Mouse (Mus musculus) embryonic facial prominence, embryonic 10.5 days (tissue): Measurements from ENCODE around the gene Zfp174. TPM values are rescaled to one million over a fixed set of nuclear protein-coding genes. Genes with fewer than 3 reads are reported as not detected.
"Not testable (repeated sequence)": the region's sequence is repeated elsewhere in the genome, so short reads cannot be mapped to it uniquely, and the experiment has no call there.

Experiments used
- DNase-seq: peaks from one replicate; pipeline ENCODE4 v3.0.0-alpha.2; 2017; ENCODE audit warnings: low spot score
- H3K27ac ChIP-seq: fragments of 300-500 bp; sonication (generic); replicated peaks from 2 replicates; pipeline ENCODE4 v1.5.1; 2016; ENCODE audit warnings: mild to moderate bottlenecking
- H3K27me3 ChIP-seq: fragments of 300-500 bp; sonication (generic); replicated peaks from 2 replicates; pipeline ENCODE4 v1.6.1; 2016; ENCODE audit warnings: low read depth, mild to moderate bottlenecking; ENCODE audit not compliant: poor library complexity, severe bottlenecking
- H3K36me3 ChIP-seq: fragments of 300-500 bp; sonication (generic); replicated peaks from 2 replicates; pipeline ENCODE4 v1.6.1; 2016; ENCODE audit warnings: mild to moderate bottlenecking, moderate library complexity
- H3K4me1 ChIP-seq: fragments of 300-500 bp; sonication (generic); 2 replicates; pipeline ENCODE4 v1.6.1; 2016
- H3K4me3 ChIP-seq: fragments of 300-500 bp; sonication (generic); 2 replicates; pipeline ENCODE4 v1.5.1; 2016; ENCODE audit warnings: mild to moderate bottlenecking, moderate library complexity
- H3K9me3 ChIP-seq: fragments of 300-500 bp; sonication (generic); 2 replicates; pipeline ENCODE4 v1.6.1; 2016; ENCODE audit warnings: mild to moderate bottlenecking
- WGBS: fragments of 180-500 bp; shearing (Covaris S2); methylation state at CpG from one replicate; pipeline ENCODE4 v1.1.7; 2016; 5-methylcytosine and 5-hydroxymethylcytosine counted together
- polyA plus RNA-seq: library from polyadenylated mRNA; unstranded; fragments of >200 nt; fragmentation: Nextera tagmentation; extraction: Ambion mirVana; gene quantifications from 2 replicates; pipeline ENCODE4 v1.2.1, GENCODE M21; 2016

Gene Zfp174
- polyA plus RNA-seq = 0.82 and 1.1 TPM in 2 replicates

DNA sequence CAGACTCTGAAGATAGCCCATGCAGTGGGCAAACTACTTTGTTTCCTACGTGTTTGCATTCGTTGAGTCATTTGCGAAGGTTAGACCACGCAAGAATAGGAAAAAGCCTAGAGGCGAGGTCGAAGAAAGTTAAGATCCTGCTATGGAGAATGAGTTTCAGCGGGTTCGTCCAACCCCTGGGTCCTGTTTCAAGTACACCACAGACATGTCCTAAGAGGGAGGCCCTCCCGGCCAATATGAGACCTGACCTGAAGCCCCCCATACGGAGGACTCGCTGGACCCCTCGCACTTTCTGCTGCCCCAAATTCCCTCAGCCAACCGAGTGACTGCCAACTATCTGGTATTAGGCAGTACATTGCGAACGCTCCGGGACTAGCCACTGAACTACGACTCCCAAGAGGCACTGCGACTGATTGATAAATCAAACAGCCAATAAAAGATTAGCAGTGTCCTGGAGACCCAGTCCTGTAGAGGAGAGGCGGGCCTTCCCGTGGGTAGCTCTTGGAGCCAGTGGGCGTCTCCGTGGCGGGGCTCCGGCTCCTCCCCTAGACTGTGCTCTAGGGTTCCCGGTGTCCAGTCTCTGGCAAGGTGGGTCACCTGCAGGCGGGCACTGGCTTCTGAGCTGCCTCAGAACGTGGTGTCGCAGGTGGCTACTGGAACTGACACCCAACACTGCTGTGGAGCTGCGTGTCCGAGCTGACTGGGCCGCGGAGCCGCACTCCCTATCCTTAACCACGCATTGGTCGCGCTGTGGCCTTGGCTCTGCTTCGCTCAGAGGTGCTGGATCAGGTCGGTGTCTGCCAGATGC, at the start of gene Zfp174:
Gene Zfp174, plus strand, starts transcription at position 558 of the 808 bp plus-strand sequence.
- WGBS = 4% methylated on average over 38 of the region's 38 CpGs
- H3K36me3 ChIP-seq = no peaks in the 10 kb centered on the region
- H3K9me3 ChIP-seq = no peaks in the 10 kb centered on the region
- H3K27me3 ChIP-seq = no peaks in the 10 kb centered on the region
- DNase-seq = peak; percentile 92
- H3K27ac ChIP-seq = peak within 1 kb of the TSS; percentile 75
- peak within 1 kb of the TSS; percentile 76 for H3K4me3 ChIP-seq
- H3K4me1 ChIP-seq = peaks cover 10% of the 10 kb centered on the region

GRCm38 (mm10) chr16:3808176-3808575, 38.9 kb upstream of the Zfp174 start:
- Histone ChIP-seq H3K27me3 (no peaks in the 10 kb centered on the region), H3K4me1 (no peaks in the 10 kb centered on the region), H3K36me3 (no peaks in the 10 kb centered on the region), H3K27ac (no peak overlapping the region), H3K9me3 (peaks cover 12% of the 10 kb centered on the region), H3K4me3 (no peak overlapping the region)
- DNase-seq = no peak
- WGBS = 83% methylated on average over 3 of the region's 3 CpGs

GRCm38 (mm10) chr16:3814667-3815066, 32.4 kb upstream of the Zfp174 start:
- H3K36me3 ChIP-seq, DNase-seq, H3K4me1 ChIP-seq, H3K27me3 ChIP-seq, H3K4me3 ChIP-seq, H3K27ac ChIP-seq: not testable (repeated sequence)
- H3K9me3 ChIP-seq = peaks cover 10% of the 10 kb centered on the region; the same call in 1 of the 2 replicates
- 86% methylated on average over 6 of the region's 6 CpGs for WGBS

GRCm38 (mm10) chr16:3820202-3820601, 26.9 kb upstream of the Zfp174 start:
- WGBS = 98% methylated on average over 2 of the region's 2 CpGs
- Histone ChIP-seq H3K9me3 (peaks cover 2% of the 10 kb centered on the region; the same call in 1 of the 2 replicates), H3K4me3 (no peak overlapping the region), H3K27me3 (no peaks in the 10 kb centered on the region), H3K4me1 (no peaks in the 10 kb centered on the region), H3K27ac (no peak overlapping the region), H3K36me3 (no peaks in the 10 kb centered on the region)
- no peak for DNase-seq

GRCm38 (mm10) chr16:3828021-3828420, 19.0 kb upstream of the Zfp174 start:
- no peak overlapping the region for H3K27ac ChIP-seq

DNA sequence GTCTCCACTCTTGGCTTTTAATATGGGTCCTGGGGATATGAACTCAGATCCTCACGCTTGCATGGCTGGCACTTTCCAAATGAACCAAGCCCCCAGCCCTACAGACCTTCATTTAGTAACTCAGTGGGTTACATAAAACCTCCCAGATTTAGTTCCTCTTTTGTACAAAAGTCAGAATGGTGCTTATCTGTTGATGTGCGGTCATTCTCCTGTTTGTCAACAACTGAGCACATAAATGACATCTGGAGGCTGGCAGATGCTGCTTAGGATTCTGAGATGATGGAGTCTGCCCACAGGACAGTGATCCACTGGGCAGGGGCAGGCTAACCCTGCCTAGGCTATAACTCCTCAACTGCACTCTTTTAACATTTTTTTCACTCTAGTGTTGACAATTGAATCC, 17.3 kb upstream of the Zfp174 start:
- no peaks in the 10 kb centered on the region for H3K36me3 ChIP-seq
- H3K27me3 ChIP-seq = no peaks in the 10 kb centered on the region
- no peak overlapping the region for H3K4me3 ChIP-seq
- H3K9me3 ChIP-seq = no peaks in the 10 kb centered on the region
- WGBS = 90% methylated on average over 2 of the region's 2 CpGs
- no peak overlapping the region for H3K27ac ChIP-seq
- no peak for DNase-seq
- H3K4me1 ChIP-seq = no peaks in the 10 kb centered on the region

More at GRCm38 (mm10) chr16:3828021-3828420, 19.0 kb upstream of the Zfp174 start:
- Histone ChIP-seq H3K4me1 (no peaks in the 10 kb centered on the region), H3K4me3 (no peak overlapping the region), H3K9me3 (no peaks in the 10 kb centered on the region), H3K36me3 (no peaks in the 10 kb centered on the region), H3K27me3 (no peaks in the 10 kb centered on the region)
- DNase-seq = no peak
- WGBS = 61% methylated on average over 3 of the region's 3 CpGs

DNA sequence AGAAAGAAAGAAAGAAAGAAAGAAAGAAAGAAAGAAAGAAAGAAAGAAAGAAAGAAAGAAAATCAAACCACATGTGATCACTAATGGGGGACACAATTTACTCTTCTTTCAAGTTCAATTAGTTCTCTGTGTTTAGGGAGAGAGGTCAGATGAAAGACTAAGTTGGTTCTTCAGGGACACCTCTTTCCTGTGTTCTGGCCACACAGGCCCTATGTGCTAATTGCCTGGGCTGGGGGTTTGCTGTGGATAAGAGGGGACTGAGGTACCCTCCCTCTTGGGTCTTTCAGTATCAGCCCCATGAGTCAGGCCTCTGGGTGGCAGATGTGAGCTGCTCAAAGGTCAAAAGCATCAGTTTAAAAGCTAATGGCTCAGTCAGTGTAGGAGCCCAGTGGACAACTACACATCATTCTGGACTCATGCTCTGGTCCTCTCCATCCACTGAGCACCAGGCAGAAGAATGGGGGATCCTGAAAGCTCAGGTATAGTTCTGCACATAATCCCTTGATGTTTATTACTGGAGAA, 16.4 kb upstream of the Zfp174 start, which contains the start of gene Olfr15:
Gene Olfr15, plus strand, starts transcription at position 291 of the 522 bp plus-strand sequence.
- no peak for DNase-seq
- H3K9me3 ChIP-seq = no peaks in the 10 kb centered on the region
- no peaks in the 10 kb centered on the region for H3K27me3 ChIP-seq
- no peaks in the 10 kb centered on the region for H3K4me1 ChIP-seq
- H3K4me3 ChIP-seq = no peak within 1 kb of the TSS
- no peak within 1 kb of the TSS for H3K27ac ChIP-seq
- H3K36me3 ChIP-seq = no peaks in the 10 kb centered on the region

DNA sequence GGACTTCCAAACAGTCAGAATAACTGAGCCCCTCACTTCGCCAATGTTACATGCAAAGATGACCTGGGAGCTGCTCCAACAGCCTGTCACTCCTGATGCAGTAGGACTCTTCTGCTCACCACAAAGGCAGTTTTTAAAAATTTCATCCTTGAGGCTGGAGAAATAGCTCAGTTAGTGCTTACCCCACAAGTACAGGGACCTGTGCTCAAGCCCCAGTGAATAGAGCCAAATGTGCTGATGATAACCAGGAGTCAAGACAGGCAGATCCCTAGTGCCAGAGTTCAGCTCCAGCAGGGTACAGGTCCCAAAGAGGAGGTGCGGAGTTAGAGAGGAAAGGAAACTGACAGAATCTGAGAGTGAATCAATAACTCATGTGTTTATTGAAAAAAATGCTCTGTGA, 11.6 kb upstream of the Zfp174 start:
- H3K36me3 ChIP-seq = no peaks in the 10 kb centered on the region
- DNase-seq = no peak
- no peaks in the 10 kb centered on the region for H3K9me3 ChIP-seq
- no peaks in the 10 kb centered on the region for H3K27me3 ChIP-seq
- H3K4me1 ChIP-seq = no peaks in the 10 kb centered on the region
- no peak overlapping the region for H3K27ac ChIP-seq
- H3K4me3 ChIP-seq = no peak overlapping the region
- 83% methylated on average over 2 of the region's 2 CpGs for WGBS

DNA sequence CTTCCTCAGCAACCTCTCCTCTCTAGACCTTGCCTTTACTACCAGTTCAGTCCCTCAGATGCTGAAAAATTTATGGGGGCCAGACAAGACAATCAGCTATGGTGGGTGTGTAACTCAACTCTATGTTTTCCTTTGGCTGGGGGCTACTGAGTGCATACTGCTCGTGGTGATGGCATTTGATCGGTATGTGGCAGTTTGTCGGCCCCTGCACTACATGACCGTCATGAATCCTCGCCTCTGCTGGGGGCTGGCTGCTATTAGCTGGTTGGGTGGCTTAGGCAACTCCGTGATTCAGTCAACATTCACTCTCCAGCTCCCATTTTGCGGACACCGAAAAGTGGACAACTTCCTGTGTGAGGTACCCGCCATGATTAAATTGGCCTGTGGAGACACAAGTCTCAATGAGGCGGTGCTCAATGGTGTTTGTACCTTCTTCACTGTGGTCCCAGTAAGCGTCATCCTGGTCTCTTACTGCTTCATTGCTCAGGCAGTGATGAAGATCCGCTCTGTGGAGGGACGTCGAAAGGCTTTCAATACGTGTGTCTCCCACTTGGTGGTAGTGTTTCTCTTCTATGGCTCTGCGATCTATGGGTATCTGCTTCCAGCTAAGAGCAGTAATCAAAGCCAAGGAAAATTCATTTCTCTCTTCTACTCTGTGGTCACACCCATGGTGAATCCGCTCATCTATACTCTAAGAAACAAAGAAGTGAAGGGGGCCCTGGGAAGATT, 7.7 kb upstream of the Zfp174 start:
- Histone ChIP-seq H3K27ac (no peak overlapping the region), H3K4me1 (no peaks in the 10 kb centered on the region), H3K36me3 (no peaks in the 10 kb centered on the region), H3K9me3 (no peaks in the 10 kb centered on the region), H3K4me3 (no peak overlapping the region), H3K27me3 (no peaks in the 10 kb centered on the region)
- no peak for DNase-seq
- WGBS = 61% methylated on average over 17 of the region's 17 CpGs

DNA sequence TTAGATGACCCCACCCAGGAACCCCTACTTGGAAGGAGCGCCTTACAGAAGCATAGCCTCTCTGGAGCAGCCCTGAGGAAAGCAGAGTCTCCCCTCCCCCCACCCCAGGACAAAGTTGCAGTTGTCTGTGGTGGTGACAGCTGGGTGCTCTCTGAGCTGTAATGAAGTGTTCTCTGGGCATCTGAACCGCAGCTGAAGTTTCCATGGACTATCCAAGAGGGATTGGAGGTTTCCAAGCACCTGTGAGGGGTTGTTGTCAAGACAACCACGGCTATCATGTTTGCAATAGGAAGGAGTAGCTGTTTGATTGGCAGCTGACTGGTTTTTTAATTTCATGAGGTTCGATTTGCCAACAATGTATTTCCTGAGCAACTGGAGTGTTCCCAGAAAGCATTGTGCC, 4.1 kb upstream of the Zfp174 start:
- H3K27ac ChIP-seq = no peak overlapping the region
- peaks cover 10% of the 10 kb centered on the region for H3K4me1 ChIP-seq
- no peak overlapping the region for H3K4me3 ChIP-seq
- 30% methylated on average over 4 of the region's 4 CpGs for WGBS
- H3K36me3 ChIP-seq = no peaks in the 10 kb centered on the region
- no peak for DNase-seq
- H3K27me3 ChIP-seq = no peaks in the 10 kb centered on the region
- H3K9me3 ChIP-seq = no peaks in the 10 kb centered on the region

GRCm38 (mm10) chr16:3843796-3844195, 3.3 kb upstream of the Zfp174 start:
- no peaks in the 10 kb centered on the region for H3K36me3 ChIP-seq
- H3K4me3 ChIP-seq = no peak overlapping the region
- no peaks in the 10 kb centered on the region for H3K9me3 ChIP-seq
- peaks cover 10% of the 10 kb centered on the region for H3K4me1 ChIP-seq
- no peaks in the 10 kb centered on the region for H3K27me3 ChIP-seq
- no peak overlapping the region for H3K27ac ChIP-seq
- 70% methylated on average over 1 of the region's 1 CpGs for WGBS
- no peak for DNase-seq

DNA sequence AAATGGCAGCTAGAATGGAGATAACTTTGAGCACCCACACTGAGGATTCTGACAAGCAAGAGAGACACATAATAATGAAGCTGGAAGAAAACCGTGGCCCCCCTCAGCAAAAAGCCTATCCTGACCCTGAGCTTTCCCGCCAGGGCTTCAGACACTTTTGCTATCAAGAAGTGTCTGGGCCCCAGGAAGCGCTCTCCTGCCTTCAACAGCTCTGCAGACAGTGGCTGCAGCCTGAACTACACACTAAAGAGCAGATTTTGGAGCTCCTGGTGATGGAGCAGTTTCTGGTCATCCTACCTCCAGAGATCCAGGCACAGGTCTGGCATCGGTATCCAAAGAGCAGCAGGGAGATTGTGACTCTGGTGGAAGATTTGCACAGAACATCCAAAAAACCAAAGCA, 803 bp downstream of the Zfp174 start:
- no peaks in the 10 kb centered on the region for H3K27me3 ChIP-seq
- no peaks in the 10 kb centered on the region for H3K36me3 ChIP-seq
- no peak overlapping the region for H3K27ac ChIP-seq
- H3K4me3 ChIP-seq = peak overlapping the region; percentile 76
- no peak for DNase-seq
- H3K9me3 ChIP-seq = no peaks in the 10 kb centered on the region
- 63% methylated on average over 4 of the region's 4 CpGs for WGBS
- H3K4me1 ChIP-seq = peaks cover 10% of the 10 kb centered on the region
